Mouse (Mus musculus) liver, embryonic 14.5 days (tissue): ENCODE measurements at regions not wholly inside any gene's neighbourhood (a gene's known extent, or its start where the extent isn't known, plus 50 kb on each side); places are given as distances from the start of the nearest gene placed in this dataset.

ENCODE experiments used
- CTCF ChIP-seq: IDR thresholded peaks from 2 replicates; pipeline ENCODE4 v1.5.1; 2016; ENCODE audit warnings: antibody characterized with exemption, low read depth, control low read depth
- EP300 ChIP-seq: IDR thresholded peaks from 2 replicates; pipeline ENCODE4 v1.6.1; 2016; ENCODE audit warnings: antibody characterized with exemption, low read depth

DNA sequence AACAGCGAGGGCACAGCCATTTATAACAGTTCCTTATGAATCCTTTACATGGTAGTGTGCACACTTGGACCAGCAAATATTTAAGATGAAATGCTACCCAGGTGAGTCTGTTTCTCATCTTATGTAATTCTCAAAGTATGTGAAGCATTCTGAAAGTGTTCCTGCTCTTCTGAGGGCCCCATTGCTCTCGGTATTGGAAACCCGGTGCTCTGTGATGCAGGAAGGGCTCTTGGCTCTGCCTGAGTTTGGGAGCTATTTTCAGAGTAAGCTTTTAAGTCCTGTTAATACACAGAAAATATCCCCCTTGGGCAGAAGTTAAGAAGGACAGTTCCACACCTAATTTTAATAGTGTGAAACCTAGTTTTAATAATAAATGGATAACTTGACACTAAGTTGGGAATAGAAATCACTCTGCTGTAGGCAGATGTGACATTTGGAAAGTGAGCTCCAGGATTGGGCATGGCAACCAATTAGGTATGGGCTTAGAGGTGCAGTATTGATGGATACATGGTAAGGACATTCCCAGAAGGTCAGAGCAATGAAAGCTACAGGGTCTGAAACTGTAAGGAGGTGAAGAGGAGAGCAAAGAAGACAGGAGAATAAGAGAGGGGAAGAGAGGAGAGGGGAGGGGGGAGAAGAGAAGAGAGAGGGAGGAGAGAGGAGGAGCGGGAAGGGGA, 145.8 kb upstream of the Slc25a13 start:
- no peak for TF ChIP-seq EP300
- no peak for TF ChIP-seq CTCF
